Comparison of ENCODE assay signal across 31 mouse cellular contexts in genomic region chr3:110010441-110010840, GRCm38 (mm10).
DNase-seq lines count a peak whose midpoint lies in the region; ATAC-seq and TF ChIP-seq lines count a peak whose summit lies in the region.
"Had no signal": no experiment of that assay in that cellular context is flagged by ENCODE, and none has a peak within 500 bp of the region (broad histone marks: within the 10 kb centered on the region; RNA-seq: fewer than 3 reads in every experiment).

No protein-coding gene starts in this region.

- no peaks in the 10 kb centered on the region for H3K36me3 ChIP-seq in hindbrain, embryonic 11.5 days (ENCODE audit: control insufficient read depth, insufficient read depth, low read length)
- no peaks in the 10 kb centered on the region for H3K36me3 ChIP-seq in hindbrain, embryonic 13.5 days
- H3K36me3 ChIP-seq in forebrain, embryonic 14.5 days (ENCODE audit: control insufficient read depth, insufficient read depth, low read length): no peaks in the 10 kb centered on the region
- H3K36me3 ChIP-seq in lung, postnatal 0 days (ENCODE audit: insufficient read depth, low read length): no peaks in the 10 kb centered on the region
- H3K36me3 ChIP-seq: embryonic facial prominence, embryonic 10.5 days; embryonic facial prominence, embryonic 15.5 days; G1E; liver, embryonic 12.5 days; neural tube, embryonic 13.5 days had no signal

- POLR2A ChIA-PET in Patski (lab: Charles Lee): no interaction called here

- no peak overlapping the region for H3K4me2 ChIP-seq in hindbrain, embryonic 11.5 days (replicated peaks; ENCODE audit: low read depth, low read length)
- H3K4me2 ChIP-seq in hindbrain, embryonic 13.5 days: no peak overlapping the region
- H3K4me2 ChIP-seq in forebrain, embryonic 14.5 days (ENCODE audit: low read length): no peak overlapping the region
- H3K4me2 ChIP-seq in lung, postnatal 0 days (replicated peaks; ENCODE audit: low read depth, low read length): no peak overlapping the region
- H3K4me2 ChIP-seq: embryonic facial prominence, embryonic 15.5 days; heart, embryonic 11.5 days; hindbrain, embryonic 14.5 days; liver, embryonic 12.5 days; neural tube, embryonic 13.5 days had no signal

- no peak overlapping the region for H3K9ac ChIP-seq in hindbrain, embryonic 11.5 days (ENCODE audit: low read depth, low read length)
- no peak overlapping the region for H3K9ac ChIP-seq in hindbrain, embryonic 13.5 days
- H3K9ac ChIP-seq in forebrain, embryonic 14.5 days (ENCODE audit: low read length): no peak overlapping the region
- no peak overlapping the region for H3K9ac ChIP-seq in lung, postnatal 0 days (replicated peaks; ENCODE audit: low read depth)
- H3K9ac ChIP-seq: embryonic facial prominence, embryonic 15.5 days; hindbrain, embryonic 14.5 days; liver, embryonic 12.5 days; liver, postnatal 0 days; neural tube, embryonic 13.5 days had no signal

- no peak for DNase-seq in hindbrain, embryonic 11.5 days (ENCODE audit: low spot score)
- peak; percentile 42 for DNase-seq in Patski (ENCODE audit: low read depth, low spot score)
- peak; percentile 80 for DNase-seq in forebrain, embryonic 14.5 days (ENCODE audit: low spot score)
- peak; percentile 2 for DNase-seq in hindlimb bud, embryonic 11.5 days (ENCODE audit: extremely low spot score, low read depth, low spot score)
- DNase-seq in left cerebral cortex, postnatal 10 days (ENCODE audit: extremely low spot score in 1 of 2, low spot score in 2 of 2): no peak
- no peak for DNase-seq in lung, postnatal 0 days (ENCODE audit: low spot score)
- DNase-seq: adrenal gland, postnatal 36 days; cerebellum, adult 8-10 months; cerebellum, postnatal 25 days; gastrocnemius, adult 2 months; gastrocnemius, postnatal 36 days; heart, adult 18-20 months; heart, postnatal 36 days; kidney, adult 2 months; kidney, postnatal 4 days; left cerebral cortex, postnatal 4 days; liver, postnatal 0 days; lung, postnatal 10 days; right cerebral cortex, postnatal 14 days had no signal

- no peak for TF ChIP-seq CTCF in Patski (IDR thresholded peaks at IDR 0.05)
- TF ChIP-seq CTCF in lung, postnatal 0 days (IDR thresholded peaks at IDR 0.05): no peak

- no peak overlapping the region for H3K27ac ChIP-seq in hindbrain, embryonic 11.5 days (ENCODE audit: low read depth, low read length)
- no peak overlapping the region for H3K27ac ChIP-seq in hindbrain, embryonic 13.5 days
- no peak overlapping the region for H3K27ac ChIP-seq in forebrain, embryonic 14.5 days (ENCODE audit: low read depth, low read length)
- no peak overlapping the region for H3K27ac ChIP-seq in lung, postnatal 0 days (ENCODE audit: low read length)
- H3K27ac ChIP-seq: embryonic facial prominence, embryonic 10.5 days; embryonic facial prominence, embryonic 15.5 days; gastrocnemius, adult 2 months; hindbrain, embryonic 14.5 days; kidney, postnatal 0 days; liver, embryonic 12.5 days; macrophage; neural tube, embryonic 13.5 days had no signal

- WGBS in hindbrain, embryonic 11.5 days: 60% methylated on average over 2 of the region's 2 CpGs
- WGBS in hindbrain, embryonic 13.5 days: 43% methylated on average over 2 of the region's 2 CpGs
- WGBS in forebrain, embryonic 14.5 days: 8% methylated on average over 2 of the region's 2 CpGs
- whole genome bisulfite sequencing in lung, postnatal 0 days: 86% methylated on average over 2 of the region's 2 CpGs

- H3K9me3 ChIP-seq in hindbrain, embryonic 11.5 days (ENCODE audit: control insufficient read depth, low read length): no peaks in the 10 kb centered on the region
- H3K9me3 ChIP-seq in hindbrain, embryonic 13.5 days: no peaks in the 10 kb centered on the region
- H3K9me3 ChIP-seq in forebrain, embryonic 14.5 days (replicated peaks; ENCODE audit: control insufficient read depth, low read length): no peaks in the 10 kb centered on the region
- H3K9me3 ChIP-seq in lung, postnatal 0 days (ENCODE audit: low read length): no peaks in the 10 kb centered on the region
- H3K9me3 ChIP-seq: embryonic facial prominence, embryonic 10.5 days; embryonic facial prominence, embryonic 15.5 days; liver, embryonic 12.5 days; neural tube, embryonic 13.5 days had no signal

- H3K4me3 ChIP-seq in hindbrain, embryonic 11.5 days (ENCODE audit: low read depth, low read length): no peak overlapping the region
- H3K4me3 ChIP-seq in hindbrain, embryonic 13.5 days: no peak overlapping the region
- no peak overlapping the region for H3K4me3 ChIP-seq in forebrain, embryonic 14.5 days (ENCODE audit: low read depth, low read length)
- no peak overlapping the region for H3K4me3 ChIP-seq in lung, postnatal 0 days (ENCODE audit: low read depth, low read length)
- H3K4me3 ChIP-seq: embryonic facial prominence, embryonic 10.5 days; embryonic facial prominence, embryonic 15.5 days; gastrocnemius, adult 2 months; liver, embryonic 12.5 days; myocyte; neural tube, embryonic 13.5 days had no signal

- in situ Hi-C loops in Patski (cut with MboI; ENCODE audit: low pct_unique_long_range_greater_than_20kb): no loop called here

- intact Hi-C loops in left cerebral cortex, postnatal 10 days (cut with DNase I): no loop called here

- 0 out of 2 replicates have a peak, but pooled peaks have one; percentile 33 for ATAC-seq in hindbrain, embryonic 11.5 days (ENCODE audit: low FRiP score)
- ATAC-seq in hindbrain, embryonic 13.5 days (ENCODE audit: low FRiP score): no peak
- ATAC-seq in Patski: peak; percentile 67
- ATAC-seq in forebrain, embryonic 14.5 days: peak; percentile 86
- ATAC-seq in monocyte, adult 5-6 weeks (replicated peaks; ENCODE audit: insufficient number of reproducible peaks, low FRiP score, low TSS enrichment, poor library complexity, severe bottlenecking): no peak
- ATAC-seq in lung, postnatal 0 days: no peak
- ATAC-seq: liver, embryonic 12.5 days; liver, postnatal 0 days had no signal

- CTCF ChIA-PET in Patski (lab: Charles Lee): interaction anchor here (0.7 to 1.8 kb wide), 8 partner anchors 9 to 131 kb away, joined by 3 to 6 read pairs (median 3); no protein-coding TSS in a partner anchor

- no peak for TF ChIP-seq EP300 in lung, postnatal 0 days (IDR thresholded peaks at IDR 0.05)

- H3K27me3 ChIP-seq in hindbrain, embryonic 11.5 days (ENCODE audit: control insufficient read depth, insufficient read depth, low read length): no peaks in the 10 kb centered on the region
- H3K27me3 ChIP-seq in hindbrain, embryonic 13.5 days: no peaks in the 10 kb centered on the region
- no peaks in the 10 kb centered on the region for H3K27me3 ChIP-seq in Patski
- H3K27me3 ChIP-seq in forebrain, embryonic 14.5 days (replicated peaks; ENCODE audit: control insufficient read depth, insufficient read depth, low read length): no peaks in the 10 kb centered on the region
- no peaks in the 10 kb centered on the region for H3K27me3 ChIP-seq in lung, postnatal 0 days (replicated peaks; ENCODE audit: insufficient read depth, low read length)
- H3K27me3 ChIP-seq: embryonic facial prominence, embryonic 15.5 days; liver, embryonic 12.5 days; neural tube, embryonic 13.5 days had no signal

- H3K4me1 ChIP-seq in hindbrain, embryonic 11.5 days (replicated peaks; ENCODE audit: control insufficient read depth, insufficient read depth, low read length): no peaks in the 10 kb centered on the region
- H3K4me1 ChIP-seq in hindbrain, embryonic 13.5 days (replicated peaks): no peaks in the 10 kb centered on the region
- peaks cover 3% of the 10 kb centered on the region; the same call in 1 of the 2 replicates for H3K4me1 ChIP-seq in forebrain, embryonic 14.5 days (ENCODE audit: control insufficient read depth, insufficient read depth, low read length)
- H3K4me1 ChIP-seq in lung, postnatal 0 days (ENCODE audit: insufficient read depth, low read depth, low read length): no peaks in the 10 kb centered on the region
- H3K4me1 ChIP-seq: embryonic facial prominence, embryonic 10.5 days; embryonic facial prominence, embryonic 15.5 days; liver, embryonic 12.5 days; neural tube, embryonic 13.5 days had no signal

Comparison
In these comparisons a context has a peak if more than half of its experiments do, and no peak if none do; other contexts are left out.
1. ATAC-seq: peak in hindbrain, embryonic 11.5 days (single experiment), Patski (single experiment) and forebrain, embryonic 14.5 days (single experiment); none in hindbrain, embryonic 13.5 days (single experiment), monocyte, adult 5-6 weeks (single experiment) and lung, postnatal 0 days (single experiment).
2. DNase-seq: peak in Patski (single experiment), forebrain, embryonic 14.5 days (single experiment) and hindlimb bud, embryonic 11.5 days (single experiment); none in hindbrain, embryonic 11.5 days (single experiment), left cerebral cortex, postnatal 10 days (0 of 2) and lung, postnatal 0 days (single experiment).